Mouse (Mus musculus) kidney, postnatal 0 days (tissue): ENCODE measurements at regions not wholly inside any gene's neighbourhood (a gene's known extent, or its start where the extent isn't known, plus 50 kb on each side); places are given as distances from the start of the nearest gene placed in this dataset.

Experiments used
- ATAC-seq: fragments of 200-750 bp; cut with Nextera tagmentation; replicated peaks from 2 replicates; pipeline ENCODE4 v1.8.0; 2017; ENCODE audit warnings: low read depth, moderate number of reproducible peaks, moderate TSS enrichment, moderate library complexity; ENCODE audit not compliant: low FRiP score
- DNase-seq: peaks from one replicate; pipeline ENCODE4 v3.0.0-alpha.2; 2016; ENCODE audit warnings: low spot score
- H3K27ac ChIP-seq: fragments of 300-500 bp; sonication (generic); 2 replicates; pipeline ENCODE4 v1.5.1; 2014; ENCODE audit warnings: mild to moderate bottlenecking
- H3K27me3 ChIP-seq: fragments of 300-500 bp; sonication (generic); 2 replicates; pipeline ENCODE4 v1.6.1; 2014; ENCODE audit warnings: low read length, mixed read lengths; ENCODE audit not compliant: insufficient read depth
- H3K36me3 ChIP-seq: fragments of 300-500 bp; sonication (generic); 2 replicates; pipeline ENCODE4 v1.6.1; 2014; ENCODE audit warnings: low read length, mixed read lengths; ENCODE audit not compliant: insufficient read depth
- H3K4me1 ChIP-seq: fragments of 300-500 bp; sonication (generic); replicated peaks from 2 replicates; pipeline ENCODE4 v1.6.1; 2014; ENCODE audit warnings: antibody characterized with exemption, low read length, mixed read lengths; ENCODE audit not compliant: insufficient read depth
- H3K4me2 ChIP-seq: fragments of 300-500 bp; sonication (generic); 2 replicates; pipeline ENCODE4 v1.6.1; 2014; ENCODE audit warnings: mild to moderate bottlenecking, low read length, moderate library complexity, mixed read lengths
- H3K4me3 ChIP-seq: fragments of 300-500 bp; sonication (generic); replicated peaks from 2 replicates; pipeline ENCODE4 v1.5.1; 2014; ENCODE audit warnings: low read depth, low read length
- H3K9ac ChIP-seq: fragments of 300-500 bp; sonication (generic); 2 replicates; pipeline ENCODE4 v1.6.1; 2014; ENCODE audit warnings: low read depth, low read length
- H3K9me3 ChIP-seq: fragments of 300-500 bp; sonication (generic); replicated peaks from 2 replicates; pipeline ENCODE4 v1.6.1; 2016; ENCODE audit warnings: low read length, inconsistent platforms, mixed read lengths
- CTCF ChIP-seq: IDR thresholded peaks from 2 replicates; pipeline ENCODE4 v1.5.1; 2016; ENCODE audit warnings: antibody characterized with exemption, low read depth, mild to moderate bottlenecking, moderate library complexity
- WGBS: fragments of 180-500 bp; shearing (Covaris S2); extraction: QIAGEN DNeasy Blood & Tissue Kit; methylation state at CpG from one replicate; pipeline ENCODE4 v1.1.7; 2014; 5-methylcytosine and 5-hydroxymethylcytosine counted together

GRCm38 (mm10) chr1:95762244-95762643 lies 94.9 kb upstream of the St8sia4 start:
- ATAC-seq (no peak), DNase-seq (peak; percentile 80)
- 1% methylated on average over 2 of the region's 2 CpGs for WGBS
- Histone ChIP-seq H3K4me1 (no peaks in the 10 kb centered on the region), H3K9ac (no peak overlapping the region), H3K9me3 (no peaks in the 10 kb centered on the region), H3K27me3 (no peaks in the 10 kb centered on the region), H3K4me2 (no peak overlapping the region), H3K4me3 (no peak overlapping the region), H3K27ac (no peak overlapping the region), H3K36me3 (no peaks in the 10 kb centered on the region)
- peak; percentile 92 for TF ChIP-seq CTCF

DNA sequence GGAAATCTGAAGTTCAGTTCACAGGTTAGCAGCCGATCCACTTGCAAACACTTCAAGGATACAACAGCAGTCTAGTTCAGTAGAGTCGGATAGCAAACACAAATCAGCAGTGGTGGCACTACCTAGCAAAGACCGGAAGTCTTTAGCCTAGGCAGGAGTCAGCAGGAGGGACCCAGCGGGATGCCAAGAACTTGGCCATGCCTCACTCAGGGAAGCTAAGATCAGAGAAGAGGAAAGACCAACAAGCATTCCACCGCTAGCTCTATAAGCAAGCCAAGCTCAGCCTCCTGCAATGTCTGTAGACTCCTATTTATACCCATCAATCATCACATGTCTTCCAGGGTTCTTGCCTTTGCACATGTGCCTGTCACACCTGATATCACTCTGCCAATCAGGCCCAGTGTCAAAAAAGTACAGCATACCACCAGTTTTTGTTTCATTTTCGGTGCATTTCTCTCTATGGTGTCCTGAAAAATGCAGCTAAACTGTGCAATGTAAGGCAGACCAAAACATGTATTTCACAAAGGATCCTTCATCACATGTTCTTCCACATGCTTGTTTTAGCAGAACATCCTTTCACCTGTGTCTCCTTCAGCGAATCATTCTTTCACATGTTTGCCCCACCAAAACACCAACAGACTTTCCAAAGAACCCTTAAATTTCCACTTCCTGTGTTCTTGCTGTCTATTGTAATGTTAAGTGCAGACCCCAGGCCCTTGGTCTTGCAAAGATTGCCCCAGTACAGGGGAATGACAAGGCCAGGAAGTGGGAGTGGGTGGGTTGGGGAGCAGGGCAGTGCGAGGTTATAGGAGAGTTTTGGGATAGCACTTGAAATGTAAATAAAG lies 86.9 kb upstream of the St8sia4 start:
- H3K27ac ChIP-seq = no peak overlapping the region
- H3K9ac ChIP-seq = no peak overlapping the region
- H3K36me3 ChIP-seq = no peaks in the 10 kb centered on the region
- DNase-seq (no peak), ATAC-seq (no peak)
- H3K4me1 ChIP-seq = no peaks in the 10 kb centered on the region
- no peak for TF ChIP-seq CTCF
- 84% methylated on average over 8 of the region's 8 CpGs for WGBS
- H3K4me2 ChIP-seq = no peak overlapping the region
- H3K27me3 ChIP-seq = no peaks in the 10 kb centered on the region
- H3K9me3 ChIP-seq = no peaks in the 10 kb centered on the region
- no peak overlapping the region for H3K4me3 ChIP-seq

DNA sequence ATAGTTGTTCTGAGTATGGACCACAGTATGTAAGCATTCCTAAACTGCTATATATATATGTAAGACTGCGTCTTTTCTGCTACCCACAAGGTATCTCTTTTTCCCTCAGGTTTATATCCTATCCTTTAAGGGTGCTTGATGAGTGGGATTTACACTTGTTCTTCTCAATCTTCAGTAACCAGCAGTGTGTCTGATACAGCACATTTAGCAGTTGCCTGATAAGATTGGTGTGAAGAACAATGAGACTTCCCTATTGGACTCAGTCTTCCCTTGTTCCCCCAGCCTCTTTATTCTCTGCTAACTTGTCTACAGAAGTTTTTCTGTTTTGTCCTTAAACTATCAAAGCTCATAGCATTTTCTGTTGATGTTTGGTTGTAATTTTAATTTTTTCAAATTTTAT lies 86.1 kb upstream of the St8sia4 start:
- DNase-seq (no peak), ATAC-seq (no peak)
- Histone ChIP-seq H3K4me2 (no peak overlapping the region), H3K27ac (no peak overlapping the region), H3K36me3 (no peaks in the 10 kb centered on the region), H3K9me3 (no peaks in the 10 kb centered on the region), H3K9ac (no peak overlapping the region), H3K4me1 (no peaks in the 10 kb centered on the region), H3K4me3 (no peak overlapping the region), H3K27me3 (no peaks in the 10 kb centered on the region)
- TF ChIP-seq CTCF = no peak
- 97% methylated on average over 1 of the region's 1 CpGs for WGBS

- 58% methylated on average over 1 of the region's 1 CpGs for WGBS
- no peaks in the 10 kb centered on the region for H3K9me3 ChIP-seq
- no peak overlapping the region for H3K9ac ChIP-seq
- ATAC-seq (no peak), DNase-seq (no peak)
- H3K4me2 ChIP-seq = no peak overlapping the region
- no peak for TF ChIP-seq CTCF
- no peaks in the 10 kb centered on the region for H3K36me3 ChIP-seq
- H3K4me3 ChIP-seq = no peak overlapping the region
- no peaks in the 10 kb centered on the region for H3K27me3 ChIP-seq
- H3K4me1 ChIP-seq = no peaks in the 10 kb centered on the region
- no peak overlapping the region for H3K27ac ChIP-seq
Observed at GRCm38 (mm10) chr1:95748940-95749339, 81.6 kb upstream of the St8sia4 start.

GRCm38 (mm10) chr1:95747287-95747686 lies 79.9 kb upstream of the St8sia4 start:
- no peak overlapping the region for H3K27ac ChIP-seq
- H3K4me3 ChIP-seq = no peak overlapping the region
- no peak for ATAC-seq

DNA sequence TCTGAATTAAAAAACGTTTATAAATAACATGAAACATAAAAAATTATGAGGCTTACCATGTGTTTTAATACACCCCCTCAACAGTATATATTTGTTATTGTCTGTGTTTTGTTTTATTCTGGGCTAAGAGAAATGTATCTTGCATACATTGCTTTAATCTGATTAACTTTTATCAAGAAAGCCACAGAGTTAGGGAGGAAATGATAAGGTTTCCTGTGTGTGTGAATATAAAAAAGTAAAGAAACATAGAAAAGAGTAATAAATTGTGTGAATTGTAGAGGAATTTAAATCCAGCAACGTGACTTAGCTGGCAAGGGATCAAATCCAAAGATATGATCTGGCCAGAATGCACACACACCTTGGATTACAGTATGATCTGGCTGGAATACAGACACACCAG lies 77.1 kb upstream of the St8sia4 start:
- DNase-seq (no peak), ATAC-seq (no peak)
- TF ChIP-seq CTCF = no peak
- H3K4me2 ChIP-seq = no peak overlapping the region
- no peaks in the 10 kb centered on the region for H3K4me1 ChIP-seq
- 50% methylated on average over 2 of the region's 2 CpGs for WGBS
- no peak overlapping the region for H3K9ac ChIP-seq
- no peaks in the 10 kb centered on the region for H3K9me3 ChIP-seq
- H3K27ac ChIP-seq = no peak overlapping the region
- no peaks in the 10 kb centered on the region for H3K36me3 ChIP-seq
- H3K27me3 ChIP-seq = no peaks in the 10 kb centered on the region
- H3K4me3 ChIP-seq = no peak overlapping the region

More at GRCm38 (mm10) chr1:95747287-95747686, 79.9 kb upstream of the St8sia4 start:
- WGBS = 81% methylated on average over 2 of the region's 2 CpGs
- TF ChIP-seq CTCF = no peak
- H3K9ac ChIP-seq = no peak overlapping the region
- no peak overlapping the region for H3K4me2 ChIP-seq
- no peaks in the 10 kb centered on the region for H3K9me3 ChIP-seq
- no peaks in the 10 kb centered on the region for H3K36me3 ChIP-seq
- H3K27me3 ChIP-seq = no peaks in the 10 kb centered on the region
- DNase-seq = no peak
- no peaks in the 10 kb centered on the region for H3K4me1 ChIP-seq

GRCm38 (mm10) chr1:95743334-95743733 lies 76.0 kb upstream of the St8sia4 start:
- no peak overlapping the region for H3K4me2 ChIP-seq

More at GRCm38 (mm10) chr1:95743334-95743733, 76.0 kb upstream of the St8sia4 start:
- Histone ChIP-seq H3K27ac (no peak overlapping the region), H3K9ac (no peak overlapping the region), H3K4me3 (no peak overlapping the region), H3K27me3 (no peaks in the 10 kb centered on the region), H3K4me1 (no peaks in the 10 kb centered on the region), H3K36me3 (no peaks in the 10 kb centered on the region), H3K9me3 (no peaks in the 10 kb centered on the region)
- no peak for TF ChIP-seq CTCF
- ATAC-seq (no peak), DNase-seq (no peak)
- WGBS = 87% methylated on average over 2 of the region's 2 CpGs
